Mouse (Mus musculus) lung, adult 18-20 months (tissue): ENCODE data around the gene Lig4.

Experiments
- DNase-seq, 2 experiments: peaks; one replicate each; pipeline ENCODE4 v3.0.0; 2022; ENCODE audit warnings: mixed read lengths in 2 of 2

Gene Lig4

DNA sequence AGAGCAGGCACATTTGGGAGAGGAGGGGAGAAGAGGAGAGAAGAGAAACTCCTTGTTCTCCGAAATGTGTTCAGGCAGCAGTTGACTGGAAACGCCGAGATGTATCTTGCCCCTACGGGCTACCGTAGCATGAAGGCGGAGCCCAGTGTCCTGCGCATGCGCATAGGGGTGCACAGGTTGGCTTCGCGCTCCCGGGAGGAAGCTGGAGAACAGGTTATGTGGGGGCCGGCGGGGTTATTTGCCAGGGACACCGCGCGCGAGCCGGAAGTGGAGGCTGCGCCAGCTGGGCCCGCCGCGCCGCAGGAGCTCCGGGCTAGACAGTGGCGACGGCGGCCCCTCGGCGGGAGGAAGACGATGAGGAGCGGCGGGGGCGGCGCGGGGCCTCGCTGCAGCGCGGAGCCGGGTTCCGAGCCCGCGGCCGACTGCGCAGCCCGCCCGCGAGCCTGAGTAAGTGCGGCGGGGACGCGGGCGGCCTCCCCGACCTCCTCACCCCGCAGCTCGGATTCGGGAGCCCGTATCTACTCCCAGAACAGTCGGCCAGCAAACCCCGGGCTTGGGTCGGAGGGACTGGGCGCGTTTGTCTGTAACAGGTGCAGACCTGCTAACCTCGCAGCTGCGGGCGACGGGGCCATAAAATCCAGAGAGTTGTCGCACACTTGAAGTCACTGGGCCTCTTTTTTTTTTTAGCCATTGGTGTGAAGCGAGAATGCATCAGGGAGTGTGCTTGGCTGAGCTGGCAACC, at the start of gene Lig4, which contains the start of gene Abhd13:
Gene Lig4 (minus strand): TSS at position 114 of the 742 bp plus-strand sequence.
Gene Abhd13 (plus strand): TSS at position 135 of the 742 bp plus-strand sequence.
- DNase-seq, result peak; percentile 98

DNA sequence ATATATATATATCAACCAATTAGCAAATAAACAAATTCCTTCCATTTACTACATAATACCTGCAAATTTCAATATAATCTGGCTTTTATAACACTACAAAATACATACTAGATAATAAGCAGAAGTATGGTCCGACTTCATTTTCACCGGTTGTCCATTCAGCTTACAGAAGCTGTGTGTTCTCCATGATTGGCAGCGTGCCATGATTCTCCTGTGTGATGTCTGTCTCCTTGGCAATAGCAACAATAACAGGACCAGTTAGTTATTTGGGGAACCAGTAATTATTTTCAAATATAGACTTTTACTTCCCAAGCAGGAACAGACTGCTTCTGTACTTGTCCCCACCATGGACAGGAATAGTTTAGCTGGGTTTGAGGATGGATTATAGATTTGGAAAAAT, 39.7 kb upstream of the Lig4 start:
- peak in 1 of 2 experiments; percentile 18 for DNase-seq

DNA sequence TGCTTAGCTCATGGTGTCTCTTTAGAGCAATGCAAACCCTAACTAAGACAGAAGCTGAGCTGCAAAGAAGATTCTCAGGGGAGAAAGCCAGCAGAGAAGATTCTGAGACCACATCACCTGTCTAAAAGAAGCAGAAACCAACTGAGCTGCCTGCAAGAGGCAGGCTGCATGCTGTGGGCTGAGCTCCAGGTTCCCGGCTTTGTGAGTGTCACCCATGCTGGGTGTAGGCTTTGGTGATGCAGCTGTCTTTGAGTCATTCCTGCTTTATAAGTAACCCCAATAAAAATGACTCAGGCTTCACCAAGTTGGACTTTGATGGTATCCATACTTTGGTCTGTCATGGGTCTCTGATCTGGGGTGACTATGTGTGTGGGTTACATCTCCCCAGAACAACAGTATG, 38.8 kb upstream of the Lig4 start:
- DNase-seq, result no peak

DNA sequence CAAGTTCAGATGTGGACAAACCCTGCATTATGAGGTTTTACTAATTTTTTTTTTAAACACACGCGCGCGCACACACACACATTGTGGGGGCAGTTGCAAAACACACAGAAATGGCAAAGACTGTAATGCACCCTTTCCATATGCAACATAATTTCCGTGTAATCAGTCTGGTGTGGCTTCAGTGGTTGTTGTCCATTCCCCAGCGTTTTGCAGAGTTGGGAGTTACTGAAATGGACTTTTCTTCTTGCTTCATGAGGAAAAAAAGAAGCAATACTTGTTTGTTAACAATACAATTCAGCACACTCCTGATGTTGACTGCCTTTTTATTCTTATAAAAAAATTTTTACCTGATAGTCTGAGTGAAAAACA, 30.2 kb upstream of the Lig4 start:
- DNase-seq, result no peak

DNA sequence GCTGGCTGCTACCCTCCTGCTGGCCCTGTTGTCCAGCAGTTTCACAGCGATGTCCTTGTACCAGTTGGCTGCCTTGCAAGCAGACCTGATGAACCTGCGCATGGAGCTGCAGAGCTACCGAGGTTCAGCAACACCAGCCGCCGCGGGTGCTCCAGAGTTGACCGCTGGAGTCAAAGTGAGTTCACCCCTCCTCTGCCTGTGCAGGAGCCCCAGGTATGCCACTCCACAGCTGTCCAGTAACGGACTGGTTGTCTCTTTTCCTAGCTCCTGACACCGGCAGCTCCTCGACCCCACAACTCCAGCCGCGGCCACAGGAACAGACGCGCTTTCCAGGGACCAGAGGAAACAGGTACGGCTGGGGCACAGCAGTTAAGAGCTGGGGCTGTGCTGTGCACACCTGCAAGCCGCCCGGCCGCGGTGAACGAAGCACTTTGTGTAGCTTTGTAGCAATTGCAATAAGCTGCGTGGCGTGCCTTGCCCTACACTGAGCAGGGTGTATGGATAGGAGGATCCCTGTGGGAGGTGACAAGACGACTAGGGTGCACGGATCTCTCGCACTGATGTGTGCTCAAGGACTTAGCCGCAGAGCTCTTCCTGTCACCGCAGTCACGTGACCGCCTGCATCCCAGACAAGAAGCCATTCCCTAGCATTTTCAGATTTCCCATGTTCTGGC, 29.6 kb upstream of the Lig4 start:
- peak; percentile 5 to 10 for DNase-seq

DNA sequence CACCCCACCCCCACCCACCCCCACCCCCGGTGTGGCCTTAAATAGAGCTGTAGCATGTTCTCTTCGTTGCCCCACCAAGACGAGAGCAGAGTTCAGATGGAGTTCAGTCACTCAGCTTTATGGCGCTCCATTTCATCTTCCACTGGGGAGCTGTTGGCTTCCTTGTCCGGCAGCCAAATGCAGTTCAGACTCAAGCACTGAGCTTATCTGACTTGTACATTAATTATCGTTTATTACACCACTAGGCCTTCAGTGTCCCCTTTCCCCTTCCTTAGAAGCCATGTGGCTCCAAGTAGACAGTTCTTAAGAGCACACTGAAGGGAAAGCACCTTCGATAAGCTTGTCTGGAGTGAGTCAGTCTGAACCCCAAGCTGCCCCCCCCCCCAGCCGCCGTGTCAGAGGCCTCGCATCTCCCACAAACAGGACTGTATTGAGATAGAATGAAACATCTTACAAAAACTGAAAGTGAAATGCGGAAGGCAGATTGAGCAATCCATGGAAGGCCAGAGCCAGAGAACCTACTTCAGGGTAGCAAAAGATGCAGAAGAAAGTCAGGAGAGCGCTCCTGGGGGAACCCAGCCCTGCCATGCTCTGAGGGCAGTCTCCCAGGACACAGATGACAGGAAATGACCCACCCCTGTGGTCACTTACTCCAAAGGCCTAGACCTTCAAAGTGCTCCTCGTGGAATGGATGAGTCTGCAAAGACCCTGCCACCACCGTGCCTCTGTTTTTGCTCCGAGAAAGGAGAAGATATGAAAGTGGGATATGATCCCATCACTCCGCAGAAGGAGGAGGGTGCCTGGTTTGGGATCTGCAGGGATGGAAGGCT, 28.9 kb upstream of the Lig4 start, which contains the start of gene Tnfsf13b:
Gene Tnfsf13b (plus strand): TSS at position 312 of the 830 bp plus-strand sequence.
- peak; percentile 27 to 42 for DNase-seq

DNA sequence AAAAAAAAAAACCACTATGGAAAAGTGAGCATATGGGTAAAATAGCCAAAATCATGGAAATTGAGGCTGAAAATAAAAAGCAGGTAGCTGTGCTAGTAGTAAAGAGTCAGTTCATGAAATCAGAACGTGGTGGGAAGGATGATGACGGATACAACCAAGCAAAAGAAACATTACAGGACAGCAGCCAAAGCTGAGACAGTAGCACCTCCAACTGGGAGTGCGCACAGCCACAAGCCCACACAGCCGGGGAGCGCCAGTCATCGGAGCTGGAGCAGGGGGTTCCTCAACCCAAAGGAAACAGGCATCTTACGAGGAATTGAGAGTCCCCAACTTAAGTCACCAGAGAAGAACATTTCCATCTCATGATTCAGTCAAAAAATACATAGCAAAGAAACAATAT, 26.6 kb upstream of the Lig4 start:
- no peak for DNase-seq

DNA sequence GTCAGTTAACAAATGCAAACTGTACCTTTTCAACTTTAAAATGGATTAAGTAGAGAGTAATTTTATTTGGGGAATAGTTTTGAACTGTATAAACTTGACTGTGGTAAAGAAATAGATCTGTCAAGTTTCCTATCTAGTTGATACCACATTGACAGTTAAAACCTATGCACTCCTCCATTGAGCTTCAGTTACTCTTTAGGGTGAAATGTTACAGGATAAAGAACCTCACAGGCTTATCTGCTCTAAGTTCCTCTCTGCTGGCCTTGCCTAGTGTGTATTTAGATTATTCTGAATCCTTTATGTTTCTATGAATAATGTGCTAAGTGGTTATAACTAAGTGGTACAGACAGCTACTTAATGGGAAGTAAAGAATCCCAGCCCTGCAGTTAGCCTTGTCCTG, 2.7 kb upstream of the Lig4 start:
- DNase-seq, result no peak

DNA sequence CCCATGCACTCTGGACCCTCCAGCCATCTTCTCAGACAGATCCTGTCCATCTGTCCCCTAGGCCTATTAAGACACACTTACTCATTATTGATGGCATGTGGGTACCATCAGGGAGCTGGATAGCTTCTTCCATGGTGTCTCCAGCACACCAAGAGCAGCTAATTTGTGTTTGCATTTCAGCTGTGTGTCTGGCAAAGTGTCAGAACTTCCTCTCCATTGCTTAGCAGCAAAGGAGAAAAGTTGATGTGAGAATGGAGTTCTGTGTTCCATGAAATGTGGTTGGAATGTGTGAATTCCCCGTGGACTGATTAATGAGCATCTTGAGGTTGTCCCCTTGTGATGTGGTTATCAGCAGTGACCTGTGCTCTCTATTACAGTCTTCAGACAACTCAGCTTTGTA, 2.3 kb upstream of the Lig4 start:
- DNase-seq, result no peak

DNA sequence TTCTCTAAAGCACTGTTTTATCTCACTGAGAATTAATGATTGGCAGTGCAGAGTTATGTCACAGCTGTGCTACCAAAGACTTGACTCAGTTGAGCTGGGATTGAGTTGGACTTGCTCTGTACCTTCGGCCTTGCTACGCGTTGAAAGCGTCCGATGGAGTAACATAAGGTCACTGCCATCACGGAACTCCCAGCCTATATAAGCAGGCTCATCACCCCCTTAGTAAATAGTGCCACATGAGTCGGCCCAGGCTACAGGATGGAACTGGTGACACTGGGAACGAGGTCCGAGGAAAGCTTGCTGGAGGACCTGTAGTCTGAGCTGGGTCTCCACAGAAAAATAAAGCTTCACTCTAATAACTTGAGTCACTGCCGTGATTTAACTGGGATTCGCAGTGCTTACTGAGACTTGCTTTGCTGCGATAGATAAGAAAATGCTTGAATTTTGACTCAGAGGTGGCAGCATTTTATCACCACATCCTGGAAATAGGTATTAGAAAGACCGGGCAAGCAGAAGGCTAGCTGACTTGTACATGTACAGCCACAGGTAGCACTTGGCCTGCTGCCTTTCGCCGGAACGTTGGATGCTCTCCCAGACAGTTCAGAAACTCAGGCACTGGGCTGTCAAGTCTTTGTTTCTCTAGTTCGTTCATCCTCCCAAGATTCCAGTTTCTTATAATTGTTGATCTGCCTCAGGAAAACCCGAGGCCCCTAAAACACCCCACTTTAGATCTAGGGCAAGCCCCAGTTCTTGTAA, 1.2 kb upstream of the Lig4 start:
- DNase-seq, result no peak

DNA sequence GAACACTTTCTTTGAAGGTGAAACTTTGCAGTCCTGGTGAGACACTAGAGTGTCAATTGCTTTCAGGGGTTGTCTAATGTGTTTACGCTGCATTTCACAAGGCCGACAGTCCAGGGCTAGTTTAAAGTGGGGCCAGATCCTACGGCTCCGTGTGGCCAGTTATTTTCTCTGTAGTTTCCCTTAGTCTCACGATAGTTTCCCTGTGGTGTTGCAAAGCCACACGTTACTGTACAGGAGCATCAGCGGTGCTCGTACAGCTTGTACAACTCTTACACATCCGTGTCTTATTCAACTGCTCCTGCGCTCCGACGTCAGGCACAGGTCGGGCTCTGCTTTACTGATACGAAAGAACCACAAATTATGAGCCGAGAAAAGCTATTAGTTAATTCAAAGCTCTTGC, 470 bp downstream of the Lig4 start:
- no peak for DNase-seq

DNA sequence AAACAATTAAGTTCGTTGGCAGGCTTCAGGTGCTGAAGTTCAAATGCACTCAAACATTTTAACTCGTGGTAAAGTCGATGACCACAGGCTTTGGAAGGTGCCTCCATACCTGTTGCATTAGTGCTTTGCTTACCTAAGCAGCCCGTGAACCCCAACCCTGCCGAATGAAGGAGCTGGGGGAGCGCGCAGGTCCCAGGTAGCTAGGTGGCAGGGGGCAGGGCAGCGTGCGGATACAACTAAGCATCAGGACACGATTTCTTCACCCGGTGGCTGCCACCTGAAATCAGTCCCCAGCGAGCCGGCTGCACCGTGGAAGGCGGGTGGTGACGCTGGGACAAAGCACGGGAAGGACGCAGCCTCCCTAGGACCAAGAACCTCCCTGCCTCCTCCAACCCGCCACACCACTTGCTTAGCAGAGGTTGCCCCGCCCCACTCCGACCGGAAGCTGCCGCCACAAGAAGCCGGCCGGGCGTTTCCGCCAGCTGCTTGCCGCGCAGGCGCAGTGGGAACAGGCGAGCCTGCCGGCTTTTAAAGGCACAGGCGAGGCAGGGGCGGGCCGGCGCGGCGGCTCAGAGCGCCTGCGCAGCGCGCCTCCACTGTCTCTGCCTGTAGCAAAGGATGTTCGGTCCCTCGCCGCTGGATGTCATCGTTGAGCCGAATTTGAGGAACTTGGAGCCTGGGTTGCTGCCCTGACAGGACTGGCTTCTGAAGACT, 1.4 kb downstream of the Lig4 start:
- peak; percentile 98 to 99 for DNase-seq

DNA sequence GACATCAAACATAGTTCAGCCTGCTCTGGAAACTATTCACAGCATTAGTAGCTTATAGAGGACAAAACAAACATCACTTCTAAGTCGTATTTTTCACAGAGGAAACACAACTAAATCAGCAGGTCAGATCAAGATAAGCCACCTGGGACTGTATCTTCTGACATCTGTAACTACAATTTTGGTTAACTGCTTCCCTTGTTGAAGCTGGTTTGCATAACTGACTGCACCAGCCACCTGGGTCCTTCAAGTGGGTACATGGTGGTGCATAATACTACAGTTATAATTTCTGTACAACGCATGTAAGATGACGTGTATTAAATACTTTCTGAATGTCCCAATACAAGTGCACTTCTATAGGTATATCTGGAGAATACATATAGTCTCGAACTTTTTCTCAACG, 2.2 kb downstream of the Lig4 start:
- no peak for DNase-seq

DNA sequence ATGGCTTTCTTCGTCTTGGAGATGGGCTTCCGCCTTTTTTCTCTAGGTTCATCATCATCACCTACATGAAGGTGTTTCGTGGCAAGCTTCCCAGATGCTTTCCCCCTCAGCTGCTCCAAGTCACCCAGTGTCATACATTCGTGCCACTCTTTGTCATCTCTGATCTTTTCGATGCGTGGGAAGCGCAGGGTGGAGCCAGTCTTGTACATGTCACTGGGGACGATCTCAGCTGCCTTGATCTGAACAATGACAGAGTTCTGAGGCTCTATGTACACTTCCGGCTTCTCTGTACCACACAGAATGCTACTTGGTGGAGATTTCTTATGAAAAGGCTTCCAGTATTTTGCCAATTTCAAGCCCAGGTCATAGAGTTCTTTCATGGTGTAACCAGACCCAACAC, 5.6 kb downstream of the Lig4 start:
- no peak for DNase-seq

DNA sequence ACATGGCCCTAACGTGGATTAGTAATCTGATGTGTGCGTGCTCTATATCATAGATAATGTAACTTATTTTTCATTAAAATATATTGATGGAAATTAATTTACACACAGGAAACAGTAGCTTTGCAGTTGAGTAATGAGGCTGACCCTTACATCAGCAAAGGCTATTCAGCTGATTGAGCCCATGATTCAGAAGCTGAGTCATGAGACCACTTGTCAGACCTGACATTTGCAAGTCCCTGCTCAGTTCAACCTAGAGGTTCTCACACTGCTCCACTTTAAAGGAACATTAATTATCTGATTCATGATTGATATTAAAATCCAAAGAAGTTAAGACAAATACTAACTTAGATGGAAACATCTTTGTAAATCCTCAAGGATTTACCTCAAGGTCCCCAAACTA, 17.6 kb downstream of the Lig4 start:
- DNase-seq, result no peak

DNA sequence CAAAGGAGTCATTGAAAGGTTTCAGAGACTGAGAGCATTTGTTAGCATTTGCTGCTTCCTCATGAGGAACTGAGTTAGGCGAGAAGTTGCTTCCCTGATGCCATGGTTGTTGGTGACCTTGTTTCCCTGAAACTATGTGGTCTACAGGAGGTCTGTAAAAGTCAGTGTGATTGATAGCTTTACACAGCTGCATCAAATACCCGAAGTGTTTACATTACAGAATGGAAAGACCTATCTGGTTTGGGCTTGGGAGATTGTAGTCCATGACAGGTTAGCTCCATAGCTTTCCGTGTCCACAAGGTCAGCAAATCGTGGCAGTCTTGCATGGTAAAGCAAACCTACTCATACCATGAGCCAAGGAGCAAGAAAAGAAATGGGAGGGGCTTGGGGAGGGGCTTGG, 19.1 kb downstream of the Lig4 start:
- DNase-seq, result no peak

DNA sequence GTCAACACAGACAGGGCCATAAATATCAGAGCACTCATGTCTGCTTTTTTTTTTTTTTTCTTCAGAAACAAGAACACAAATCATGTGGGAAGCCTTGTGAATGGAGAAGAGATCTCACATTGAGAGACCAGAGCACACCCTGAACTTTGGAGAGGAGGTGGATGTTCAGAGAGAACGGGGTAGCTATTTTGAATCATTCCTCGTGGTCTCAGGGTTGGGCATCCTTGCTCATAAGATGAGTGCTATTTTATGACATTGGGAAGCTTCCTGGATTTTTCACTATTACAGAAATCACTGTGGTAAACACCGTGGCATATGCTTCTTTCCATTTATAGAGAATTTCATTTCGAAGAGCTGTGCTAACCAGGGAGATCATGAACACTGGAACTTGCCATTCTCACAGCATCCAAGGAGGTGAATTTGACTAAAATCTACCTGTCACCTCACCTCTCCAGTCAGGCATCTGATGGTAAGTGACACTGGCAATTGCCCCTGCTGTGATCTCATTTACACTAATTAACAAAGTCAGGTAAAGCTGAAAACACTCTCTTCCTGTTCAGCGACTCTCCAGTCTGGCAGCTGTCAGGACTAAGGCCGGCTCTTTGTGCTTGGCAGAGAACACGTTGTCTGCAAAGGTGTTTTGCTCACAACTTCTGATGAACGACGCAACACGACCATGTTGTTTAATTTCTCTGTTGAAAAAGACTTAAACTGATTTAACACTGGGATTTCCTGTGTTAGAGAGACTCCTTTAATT, 28.2 kb downstream of the Lig4 start:
- no peak for DNase-seq

DNA sequence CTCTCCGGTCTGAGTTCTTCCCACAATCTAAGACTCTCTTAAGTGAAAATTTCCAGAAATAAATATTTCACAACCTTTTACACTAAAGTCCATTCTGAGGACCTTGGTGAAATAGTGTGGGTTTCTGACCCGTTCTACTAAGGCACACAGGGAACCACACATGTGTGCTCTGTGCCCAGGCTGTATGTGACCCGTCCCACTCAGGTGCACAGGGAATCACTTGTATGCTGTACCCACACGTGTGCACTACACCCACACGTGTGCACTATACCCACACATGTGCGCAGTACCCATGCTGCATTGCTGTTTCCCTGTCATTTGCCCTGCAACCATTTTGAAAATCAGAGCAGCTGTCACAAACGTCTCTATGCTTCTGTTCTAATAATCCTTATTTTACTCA, 41.9 kb downstream of the Lig4 start:
- no peak for DNase-seq

DNA sequence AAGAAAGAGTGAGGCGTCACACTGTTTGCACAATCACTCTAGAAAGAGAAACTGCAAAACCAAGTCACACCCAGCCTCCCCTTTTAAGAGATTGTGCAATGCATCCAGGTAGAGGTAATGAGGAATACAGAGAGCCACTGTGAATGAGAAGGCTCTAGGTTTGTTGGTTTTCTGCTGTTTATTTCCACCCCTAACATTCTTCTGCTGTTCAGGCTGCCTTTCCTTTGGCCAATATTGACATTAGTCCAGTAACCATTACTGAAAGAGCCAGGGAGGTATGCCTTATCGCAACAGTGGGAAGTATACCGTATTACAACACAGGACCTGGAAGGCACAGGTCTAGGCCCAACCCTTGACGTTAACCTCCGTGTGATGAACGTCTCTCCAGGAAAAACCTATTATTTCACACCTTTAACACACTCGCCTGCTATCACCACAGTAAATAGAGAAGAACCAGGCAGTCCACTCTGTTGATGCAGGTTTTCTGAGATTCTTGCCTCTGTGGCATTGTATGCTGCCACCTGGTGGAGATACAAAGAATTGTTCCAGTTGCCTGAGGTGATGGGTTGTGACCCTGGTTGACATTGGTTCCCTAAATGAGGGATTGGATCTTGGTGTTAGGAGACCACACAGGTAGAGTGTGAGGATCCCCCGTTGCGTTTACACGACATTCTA, 42.5 kb downstream of the Lig4 start:
- peak; percentile 64 to 84 for DNase-seq

DNA sequence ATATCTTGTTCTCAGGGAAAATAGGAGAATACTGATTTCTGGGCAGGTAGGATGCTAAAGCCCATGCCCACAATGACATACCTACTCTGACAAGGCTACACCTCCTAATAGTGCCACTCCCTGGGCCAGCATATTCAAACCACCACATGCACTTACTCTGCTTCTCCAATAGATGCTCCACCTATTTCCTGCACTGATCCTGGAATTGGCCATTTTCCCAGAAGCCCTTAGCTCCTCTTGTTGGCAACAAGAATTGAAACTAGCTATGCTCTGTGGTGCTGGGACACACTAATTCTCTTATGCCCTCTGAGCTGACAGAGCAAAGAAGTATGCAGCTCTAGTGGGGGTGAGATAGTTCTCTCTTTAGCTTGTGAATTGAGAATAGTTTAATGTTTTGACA, 44.8 kb downstream of the Lig4 start:
- peak; percentile 45 to 56 for DNase-seq
